Mouse (Mus musculus) frontal cortex, postnatal 10 days (tissue): ENCODE measurements around the gene Arl5c.
A peak's percentile ranks its signal among the peaks of the same experiment; 100 is the strongest.

Experiments
- DNase-seq, 2 experiments: peaks; one replicate each; pipeline ENCODE4 v3.0.0; 2022; ENCODE audit warnings: low spot score in 2 of 2, mixed read lengths in 1 of 2

The Arl5c gene

DNA sequence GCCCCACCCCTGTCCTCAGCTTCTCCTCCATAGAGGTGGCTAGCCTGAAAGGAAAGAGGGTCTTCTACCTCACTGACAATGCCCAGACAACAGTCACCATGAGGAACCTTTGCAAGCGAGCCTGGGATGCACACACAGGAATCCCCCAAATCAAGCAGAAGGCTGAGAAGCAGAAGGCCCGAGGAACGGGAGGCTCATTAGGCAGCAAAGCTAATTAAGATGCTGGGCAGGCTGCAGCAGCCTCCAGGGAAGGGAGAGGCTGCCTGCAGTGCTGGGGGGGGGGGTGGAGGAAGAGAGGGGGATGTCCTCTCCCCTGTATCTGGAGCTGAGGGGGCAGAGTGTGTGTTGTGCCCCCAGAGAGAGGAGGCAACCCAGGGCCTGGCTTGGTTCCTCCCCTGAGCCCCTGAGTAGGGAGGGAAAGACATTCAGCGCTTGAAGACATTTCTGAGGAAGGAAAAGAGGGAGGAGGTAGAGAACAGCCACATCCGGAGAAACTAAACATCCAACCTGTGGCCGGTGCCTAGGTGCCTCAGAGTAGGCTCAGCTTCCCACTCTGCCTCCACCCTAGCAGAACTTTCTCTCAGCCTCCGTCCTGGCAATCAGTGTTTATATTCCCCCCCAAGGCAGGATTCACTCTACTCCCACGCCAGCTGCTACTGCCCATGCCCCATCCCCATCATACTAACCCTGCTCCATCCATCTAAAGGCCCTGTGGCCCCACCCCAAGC is 24.1 kb upstream of the Arl5c start:
- DNase-seq, result no peak

DNA sequence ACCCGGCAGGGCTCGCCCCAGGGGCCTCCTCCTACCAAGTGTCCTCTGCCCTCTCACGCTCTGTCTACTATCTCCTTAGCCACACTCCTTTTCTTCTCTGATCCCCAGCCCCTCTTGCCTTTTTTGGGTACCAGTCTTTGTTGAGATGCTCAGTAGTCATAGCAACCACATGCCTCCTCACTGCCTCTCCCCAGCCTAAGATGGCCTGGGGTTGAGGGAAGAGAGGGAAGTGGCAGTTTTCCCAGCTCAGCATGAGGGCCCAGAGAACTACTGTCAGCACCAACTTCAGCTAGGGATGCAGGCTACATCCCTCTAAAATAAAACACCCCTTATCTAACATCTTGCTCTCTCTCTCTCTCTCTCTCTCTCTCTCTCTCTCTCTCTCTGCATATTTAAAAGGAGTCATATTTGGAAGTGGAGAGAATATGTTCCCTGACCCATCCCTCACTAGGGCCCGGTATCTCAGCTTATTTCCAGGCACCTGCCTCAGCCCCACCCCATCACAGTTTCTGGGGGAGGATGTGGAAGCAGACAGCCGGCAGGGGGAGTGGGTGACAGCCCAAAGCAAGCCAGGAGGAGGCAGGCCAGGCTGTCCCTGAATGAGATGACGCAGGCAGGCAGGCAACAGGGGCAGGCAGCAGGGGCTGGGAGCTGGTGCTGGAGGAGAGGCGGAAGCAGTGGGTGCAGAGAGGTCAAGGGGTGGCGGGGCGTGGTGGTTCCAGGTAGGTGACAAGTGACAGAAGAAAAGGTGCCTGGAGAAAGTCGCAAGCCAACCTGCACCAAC is 23.1 kb upstream of the Arl5c start:
- DNase-seq, result peak; percentile 73 to 76

DNA sequence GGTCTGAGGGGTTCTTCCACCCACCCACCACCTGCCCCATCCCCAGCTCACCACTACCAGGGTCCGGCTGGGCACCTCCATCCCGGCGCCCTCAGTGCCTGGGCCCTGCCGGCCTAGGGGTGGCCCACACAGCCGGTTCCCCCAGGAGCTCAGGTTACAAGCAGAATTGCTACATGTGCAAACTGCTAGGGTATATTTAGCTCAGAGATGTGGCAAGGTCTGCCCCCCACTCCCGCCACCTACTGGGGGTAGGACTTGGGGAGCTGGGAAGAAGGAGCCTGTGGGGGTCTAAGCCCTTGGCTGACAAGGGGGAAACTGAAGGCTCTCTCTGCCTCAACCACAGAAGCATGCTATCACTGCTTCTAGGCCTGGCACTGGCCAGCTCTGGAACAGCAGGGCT is 22.2 kb upstream of the Arl5c start:
- no peak for DNase-seq

DNA sequence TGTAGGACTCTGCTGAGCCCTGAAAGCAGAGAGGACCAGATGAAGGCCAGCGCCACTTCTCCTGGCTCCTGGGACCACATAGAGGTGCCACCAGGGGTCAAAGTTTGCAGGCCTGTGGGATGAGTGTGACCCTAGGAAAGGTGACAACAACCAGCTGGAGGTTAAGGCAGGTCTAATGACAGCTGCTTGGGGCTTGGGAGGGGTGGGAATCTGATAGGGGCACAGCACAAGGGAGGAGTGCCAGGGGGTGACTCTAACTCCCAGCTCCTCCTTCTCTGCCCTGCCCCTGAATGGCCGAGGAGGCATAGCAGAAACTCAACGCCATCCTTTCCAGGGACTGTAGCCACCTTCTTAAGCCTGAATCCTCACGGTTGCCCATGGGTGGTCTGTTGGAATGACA is 20.8 kb upstream of the Arl5c start:
- DNase-seq, result no peak

DNA sequence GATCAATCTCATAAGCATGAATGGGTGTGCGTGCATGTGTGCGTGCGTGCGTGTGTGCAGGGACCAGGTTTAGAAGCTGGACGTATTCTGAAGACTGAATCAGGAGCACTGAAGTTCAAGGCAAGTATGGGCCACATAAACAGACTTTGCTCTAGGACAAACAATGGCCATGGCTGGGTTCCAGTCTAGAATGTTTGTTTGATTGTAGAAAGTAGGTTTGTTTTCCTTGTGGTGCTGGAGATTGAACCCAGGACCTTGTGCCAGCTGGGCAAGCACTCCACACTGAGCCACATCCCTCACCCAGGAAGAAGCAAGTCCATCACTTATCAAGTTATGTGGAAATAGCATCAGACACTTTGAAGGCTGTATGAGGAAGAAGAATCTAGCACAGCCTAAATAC is 20.2 kb upstream of the Arl5c start:
- no peak for DNase-seq

DNA sequence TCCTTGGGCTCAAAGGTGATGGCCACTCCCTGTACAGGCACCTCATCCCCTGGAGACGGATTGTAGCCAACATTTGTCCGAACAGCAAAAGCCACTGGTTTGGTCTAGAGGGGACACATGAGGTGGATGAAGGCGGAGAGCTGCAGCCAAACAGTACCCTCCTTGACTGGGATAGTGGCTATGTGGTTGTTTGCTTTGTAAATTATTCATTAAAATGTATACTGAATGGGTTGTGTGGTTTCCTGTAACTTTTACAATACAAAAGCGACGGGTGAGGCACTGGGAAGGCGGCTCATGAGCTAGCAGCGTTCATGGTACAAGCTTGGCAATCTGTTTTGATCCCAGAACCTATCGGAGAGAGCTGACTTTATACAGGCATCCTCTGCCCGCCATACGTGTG is 16.9 kb upstream of the Arl5c start:
- no peak for DNase-seq

DNA sequence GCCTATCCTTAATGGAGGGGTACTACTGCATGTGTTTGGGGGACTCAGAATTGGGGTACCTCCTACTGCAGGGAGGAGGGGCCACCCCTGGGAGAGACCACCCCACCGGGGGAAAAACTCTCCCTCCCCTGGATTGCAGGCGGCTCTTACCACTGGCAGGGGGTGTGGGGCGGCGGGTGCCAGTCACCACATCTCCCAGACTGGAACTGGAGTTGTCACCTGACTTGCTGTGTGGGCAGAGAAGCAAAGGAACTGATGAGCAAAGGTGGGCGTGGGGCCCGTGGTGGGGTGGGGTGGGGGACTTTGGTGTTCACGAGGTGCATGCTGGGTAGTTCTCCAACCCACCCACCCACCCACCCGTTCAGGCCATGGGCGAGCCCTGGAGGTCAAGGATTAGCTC is 15.7 kb upstream of the Arl5c start:
- no peak for DNase-seq

DNA sequence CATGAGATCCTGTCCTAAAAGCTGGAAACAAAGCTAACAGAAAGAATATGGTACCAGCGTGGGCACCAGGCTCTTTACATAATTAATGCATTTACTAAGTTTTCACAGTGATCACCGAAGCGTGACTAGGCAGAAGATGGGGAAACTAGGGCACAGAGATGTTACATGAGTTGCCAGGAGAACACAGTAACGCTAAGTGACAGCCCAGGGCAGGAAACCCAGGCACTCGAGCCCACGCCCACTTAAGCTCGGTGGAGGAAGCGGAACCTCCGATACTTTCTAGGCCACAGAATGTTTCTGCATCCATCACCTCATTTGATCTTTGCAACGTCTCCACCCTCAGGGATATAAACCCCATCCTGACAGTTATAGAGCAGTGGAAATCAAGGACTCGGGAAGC is 12.1 kb upstream of the Arl5c start:
- no peak for DNase-seq

DNA sequence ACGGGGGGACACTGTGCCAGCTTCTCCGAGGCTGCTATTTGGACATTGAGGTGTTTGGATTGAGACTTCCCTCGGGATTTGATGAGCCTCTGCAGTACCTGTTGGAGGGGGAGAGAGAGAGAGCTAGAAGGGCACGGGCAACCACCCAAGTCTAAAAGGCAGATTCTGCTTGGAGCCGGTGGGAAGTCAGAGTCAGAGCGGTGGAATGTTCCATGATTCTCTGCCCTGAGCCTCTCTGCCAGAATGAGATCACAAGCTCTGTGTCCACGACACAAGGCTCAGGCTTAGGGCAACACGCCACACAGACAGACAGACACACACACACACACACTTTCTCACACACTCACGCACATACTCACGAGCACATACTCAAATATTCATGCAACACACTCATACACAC is 9.7 kb upstream of the Arl5c start:
- no peak for DNase-seq

DNA sequence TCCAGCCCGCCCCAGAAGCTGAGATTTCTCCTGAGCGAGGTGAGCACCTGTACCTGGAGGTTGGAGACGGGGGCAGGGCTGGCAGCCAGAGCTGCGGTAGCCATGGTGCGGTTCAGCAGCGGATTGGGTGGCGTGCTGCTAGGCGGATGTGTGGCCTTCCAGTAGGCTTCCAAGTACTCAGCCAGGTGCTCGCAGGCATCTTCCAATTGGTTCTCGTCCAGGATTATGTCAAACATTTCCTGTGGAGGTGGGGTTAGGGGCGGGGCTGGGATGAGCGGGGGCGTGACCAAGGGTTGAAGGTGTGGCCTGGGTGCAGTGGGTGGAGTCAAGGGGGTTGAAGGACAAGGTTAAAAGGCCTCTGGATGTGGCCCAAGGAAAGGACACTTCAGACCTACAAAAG is 9.1 kb upstream of the Arl5c start:
- DNase-seq, result no peak

DNA sequence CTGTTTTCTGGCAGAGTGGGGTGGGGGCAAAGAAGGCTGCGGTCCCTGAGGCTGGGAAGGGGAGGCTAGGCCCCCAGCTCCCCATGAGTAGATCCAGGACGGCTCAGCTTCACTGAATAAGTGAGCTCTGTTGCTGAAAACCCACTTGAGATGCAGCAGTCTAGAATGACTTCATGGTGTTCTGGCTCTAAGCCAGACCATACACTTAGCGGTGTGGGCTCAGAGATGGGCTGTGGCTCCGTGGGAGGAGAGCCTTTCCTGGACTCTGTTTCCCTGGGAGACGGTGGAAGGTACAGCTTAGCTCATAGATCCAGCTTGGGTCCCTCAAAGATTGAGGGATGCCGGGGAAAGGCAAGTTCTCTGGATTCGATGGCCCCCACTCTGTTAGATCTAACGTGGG is 8.2 kb upstream of the Arl5c start:
- no peak for DNase-seq

DNA sequence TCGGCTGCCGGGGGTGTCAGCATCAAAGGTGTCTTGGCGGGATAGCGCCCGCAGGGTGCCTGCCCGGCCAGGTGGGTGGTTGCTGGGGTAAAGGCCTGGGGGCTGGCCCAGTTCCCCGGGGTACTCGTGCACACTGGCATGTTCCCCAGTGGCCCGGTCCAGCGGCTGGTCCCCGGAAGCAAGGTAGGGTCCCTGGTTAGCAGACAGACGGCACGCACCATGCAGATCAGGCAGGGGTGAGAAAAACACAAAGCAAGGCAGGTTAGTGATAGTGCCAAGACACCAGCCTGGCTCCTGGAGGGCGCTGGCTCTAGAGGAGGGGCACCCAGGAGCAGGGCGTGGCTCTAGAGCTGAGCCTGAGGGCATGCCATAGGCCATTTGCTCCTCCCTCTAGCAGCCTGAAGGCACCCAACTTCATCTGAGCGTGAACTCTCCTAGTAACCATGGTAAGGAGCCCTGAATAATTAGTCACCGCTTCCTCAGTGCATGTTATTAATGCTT is 7.2 kb upstream of the Arl5c start:
- no peak for DNase-seq

DNA sequence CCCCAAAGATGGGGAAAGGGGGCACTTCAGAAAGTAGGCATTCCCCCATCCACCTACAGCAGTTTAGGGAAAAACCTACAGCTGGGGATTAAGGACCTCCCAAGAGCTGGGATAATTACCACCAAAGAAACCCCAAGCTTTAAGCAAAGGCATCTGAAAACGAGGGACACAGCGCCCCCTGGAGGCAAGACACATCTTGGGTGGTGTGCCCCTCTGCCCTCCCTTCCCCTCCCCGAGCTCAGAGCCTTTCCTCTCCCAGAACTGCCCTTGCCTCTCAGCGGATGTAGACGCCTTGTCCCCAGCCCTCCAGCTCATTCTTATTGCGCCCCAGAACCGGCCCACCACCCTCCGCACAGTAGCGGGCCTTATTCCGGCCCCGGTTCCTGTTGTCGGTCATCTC is 6.6 kb upstream of the Arl5c start:
- DNase-seq, result peak in 1 of 2 experiments; percentile 73

DNA sequence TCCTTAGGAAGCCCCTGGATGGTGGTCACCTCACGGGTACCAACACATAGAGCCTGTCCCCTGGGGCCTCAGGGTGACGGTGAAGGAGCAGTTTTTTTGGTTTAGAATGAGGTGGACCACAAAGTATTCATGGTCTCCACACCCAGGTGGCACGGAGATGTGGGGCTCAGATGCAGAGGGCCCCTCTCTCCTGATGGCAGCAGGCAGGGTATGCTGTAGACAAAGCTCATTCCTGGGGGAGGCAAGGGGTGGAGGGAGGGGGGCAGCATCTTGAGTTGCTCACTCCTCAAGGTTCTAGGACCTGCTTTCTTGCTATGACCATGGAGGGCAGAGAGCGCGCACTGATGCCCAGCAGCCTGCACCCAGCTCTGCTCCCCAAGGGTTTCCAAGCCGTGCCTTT is 6.0 kb upstream of the Arl5c start:
- DNase-seq, result no peak

DNA sequence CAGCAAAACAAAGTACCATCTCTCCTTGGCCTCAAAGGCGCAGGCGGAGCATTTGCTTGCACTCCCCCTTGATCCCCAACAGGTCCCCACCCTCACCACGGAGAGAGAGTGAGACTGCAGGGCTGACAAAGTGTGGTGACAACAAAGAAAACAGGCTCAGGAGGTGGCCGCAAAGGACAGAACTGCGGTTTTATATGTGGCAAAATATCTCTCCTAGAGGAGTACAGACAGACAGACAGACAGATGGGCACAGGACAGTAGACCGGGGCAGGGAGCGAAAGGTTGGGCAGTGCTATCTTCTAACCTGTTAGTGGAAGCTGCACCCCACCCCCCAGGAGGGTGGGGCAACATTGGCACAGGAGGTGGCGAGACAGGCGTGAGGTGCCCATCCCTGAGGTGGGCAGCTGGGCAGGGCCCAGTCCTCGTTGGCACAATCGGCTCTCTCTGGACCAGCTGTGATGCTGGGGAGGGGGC is 5.4 kb upstream of the Arl5c start:
- no peak for DNase-seq

DNA sequence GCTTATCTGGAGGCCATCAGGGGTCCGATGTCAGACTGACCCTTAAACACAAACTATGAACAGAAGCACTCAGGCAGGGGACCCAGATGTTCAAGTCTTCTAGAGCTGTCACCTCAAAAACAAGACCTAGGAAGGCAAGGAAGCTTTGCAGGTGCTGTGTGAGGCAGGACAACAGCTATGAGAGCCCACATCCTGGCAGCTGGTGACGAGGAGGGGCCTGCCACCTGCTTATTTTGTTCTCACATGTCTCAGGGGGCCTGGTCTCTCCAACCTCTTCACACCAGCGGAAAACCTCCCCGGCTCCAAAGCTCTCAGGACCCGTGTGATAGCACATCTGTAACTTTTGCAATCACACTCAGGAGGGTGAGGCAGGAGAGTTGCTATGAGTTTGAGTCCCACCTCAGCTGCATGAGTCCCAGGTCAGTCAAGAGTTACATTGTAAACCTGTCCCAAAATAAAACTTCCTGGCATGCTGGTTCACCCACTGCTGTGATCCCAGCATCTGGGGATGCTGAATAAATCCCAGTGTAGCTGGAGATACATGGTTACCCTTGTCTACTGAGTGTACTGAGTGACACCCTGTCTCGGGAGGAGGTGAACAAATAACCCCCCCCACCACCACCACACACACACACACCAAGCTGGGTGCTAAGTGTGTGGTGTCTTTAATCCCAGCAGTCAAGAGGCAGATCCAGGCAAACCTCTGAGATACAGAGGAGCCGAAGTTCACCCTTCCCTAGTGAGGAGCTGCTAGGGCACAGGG is 4.6 kb upstream of the Arl5c start:
- DNase-seq, result no peak

DNA sequence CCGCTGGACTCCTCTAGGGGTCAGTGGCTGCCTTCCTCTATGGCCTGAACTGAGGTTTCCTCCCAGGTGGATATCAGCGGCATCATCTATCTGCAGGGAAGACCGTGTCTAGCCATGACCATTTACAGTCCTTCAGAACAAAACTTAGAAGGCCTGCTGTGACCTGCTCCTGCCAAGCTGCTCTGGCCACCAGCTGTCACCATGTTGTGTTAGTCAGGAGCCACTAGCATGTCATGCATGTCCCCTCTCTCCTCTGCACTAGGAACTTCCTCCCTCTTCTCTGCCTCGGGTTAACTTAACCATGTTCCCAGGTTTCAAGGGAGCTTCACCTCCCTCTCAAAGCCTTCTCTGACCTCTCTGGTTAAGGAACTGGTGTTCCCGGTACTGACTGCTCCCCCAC is 3.8 kb upstream of the Arl5c start:
- no peak for DNase-seq

DNA sequence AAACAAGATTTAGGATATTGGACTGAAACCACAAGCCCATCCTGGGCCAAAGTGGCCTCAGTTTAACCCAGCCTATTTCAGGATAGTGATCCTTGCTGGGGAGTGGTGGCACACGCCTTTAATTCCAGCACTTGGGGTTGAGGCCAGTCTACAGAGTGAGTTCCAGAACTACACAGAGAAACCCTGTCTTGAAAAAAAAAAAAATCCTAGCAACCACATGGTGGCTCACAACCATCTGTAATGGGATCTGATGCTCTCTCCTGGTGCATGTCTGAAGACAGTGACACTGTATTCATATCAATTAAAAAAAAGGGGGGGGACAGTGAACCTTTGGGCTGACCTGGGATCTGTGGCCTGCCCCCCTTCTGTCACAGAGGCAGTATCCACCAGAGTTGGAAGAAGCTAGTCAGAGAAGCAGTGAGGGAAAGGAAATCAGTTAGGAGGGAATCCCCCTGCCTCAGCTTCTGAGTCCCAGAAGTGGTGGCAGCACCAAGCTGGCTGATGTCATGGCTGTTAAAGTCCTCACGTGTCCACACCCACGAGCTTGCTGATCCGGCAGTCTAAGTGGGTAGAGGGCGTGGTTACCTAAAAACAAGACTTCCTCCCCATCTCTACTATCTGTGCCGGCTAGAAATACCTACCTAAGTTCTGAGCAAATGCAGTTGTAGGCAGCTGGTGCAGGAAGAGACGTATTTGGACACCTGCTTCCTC is 3.1 kb upstream of the Arl5c start:
- DNase-seq, result no peak

DNA sequence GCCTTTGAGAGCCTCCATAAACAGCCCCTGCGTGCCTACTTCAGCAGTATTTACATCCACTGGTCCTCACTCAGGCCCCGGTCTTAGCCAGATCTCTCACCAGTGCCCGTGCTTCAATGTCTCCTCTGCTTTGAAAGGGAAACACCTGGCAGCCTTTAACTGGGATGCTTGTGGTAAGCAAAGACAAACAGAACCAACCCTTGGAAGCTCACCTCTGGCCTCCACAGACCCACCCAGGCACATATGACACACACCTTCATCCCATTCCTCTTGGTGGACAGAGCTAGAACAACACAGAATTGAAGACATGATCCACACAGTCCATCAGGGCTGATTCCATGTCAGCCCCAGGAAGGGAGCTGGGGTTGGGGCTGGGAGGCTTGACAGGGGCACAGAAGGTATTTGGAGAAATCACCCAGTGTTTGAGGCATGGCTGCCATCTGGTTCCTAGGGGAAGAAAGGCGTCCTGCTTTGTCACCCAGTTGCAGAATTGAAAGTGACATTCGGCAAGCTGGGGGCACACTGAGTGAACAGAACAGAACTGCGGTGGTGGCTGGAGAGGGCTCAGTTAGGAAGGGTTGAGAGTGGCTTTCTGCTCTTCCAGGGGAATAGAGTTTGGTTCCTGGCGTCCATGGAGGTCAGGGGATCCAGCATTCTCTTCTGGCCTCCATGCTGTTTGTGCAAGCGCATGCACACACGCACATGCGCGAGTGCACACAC is 2.3 kb upstream of the Arl5c start:
- DNase-seq, result no peak

DNA sequence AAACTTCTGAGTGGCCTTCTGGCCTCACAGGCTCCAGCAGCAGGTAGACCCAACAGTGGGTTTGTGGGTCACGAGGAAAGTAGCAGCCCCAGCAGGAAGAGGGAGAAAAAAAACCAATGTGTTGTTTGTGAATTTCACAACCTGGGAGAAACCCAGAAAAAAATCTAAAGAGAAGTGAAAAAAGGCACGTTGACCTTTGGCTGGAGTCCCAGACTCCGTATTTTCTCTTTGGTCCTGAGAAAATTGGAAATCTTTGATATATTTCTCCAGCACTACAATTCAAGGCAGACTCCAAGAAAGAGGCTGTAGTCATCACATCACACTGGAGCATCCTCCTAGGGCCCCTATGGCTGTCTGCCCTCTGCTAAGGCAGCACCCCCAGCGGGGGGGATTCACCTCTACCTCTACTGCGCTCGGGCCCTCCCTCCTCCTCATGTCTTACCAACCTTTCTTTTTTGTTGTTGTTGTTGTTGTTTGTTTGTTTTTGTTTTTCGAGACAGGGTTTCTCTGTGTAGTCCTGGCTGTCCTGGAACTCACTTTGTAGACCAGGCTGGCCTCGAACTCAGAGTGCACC is 1.5 kb upstream of the Arl5c start:
- no peak for DNase-seq

DNA sequence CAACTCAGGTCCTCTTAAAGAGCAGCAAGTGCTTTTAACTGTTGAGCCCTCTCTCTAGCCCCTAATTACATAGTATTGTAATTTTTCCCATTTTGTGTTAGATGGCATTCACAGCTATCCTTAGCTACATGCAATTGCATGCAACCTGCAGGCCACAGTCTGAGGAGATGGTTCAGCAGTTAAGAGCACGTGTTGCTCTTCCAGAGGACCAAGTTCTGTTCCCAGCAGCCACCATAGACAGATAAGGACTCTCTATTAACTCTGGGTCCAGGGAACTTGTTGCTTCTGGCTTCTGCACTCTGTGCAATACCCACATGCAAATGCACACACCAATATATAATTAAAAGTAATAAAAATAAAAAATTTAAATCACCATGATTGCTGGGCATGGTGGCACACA is 710 bp upstream of the Arl5c start:
- no peak for DNase-seq
